Mouse (Mus musculus): Measurements from ENCODE around the gene Zfr2.

Zfr2 gene

DNA sequence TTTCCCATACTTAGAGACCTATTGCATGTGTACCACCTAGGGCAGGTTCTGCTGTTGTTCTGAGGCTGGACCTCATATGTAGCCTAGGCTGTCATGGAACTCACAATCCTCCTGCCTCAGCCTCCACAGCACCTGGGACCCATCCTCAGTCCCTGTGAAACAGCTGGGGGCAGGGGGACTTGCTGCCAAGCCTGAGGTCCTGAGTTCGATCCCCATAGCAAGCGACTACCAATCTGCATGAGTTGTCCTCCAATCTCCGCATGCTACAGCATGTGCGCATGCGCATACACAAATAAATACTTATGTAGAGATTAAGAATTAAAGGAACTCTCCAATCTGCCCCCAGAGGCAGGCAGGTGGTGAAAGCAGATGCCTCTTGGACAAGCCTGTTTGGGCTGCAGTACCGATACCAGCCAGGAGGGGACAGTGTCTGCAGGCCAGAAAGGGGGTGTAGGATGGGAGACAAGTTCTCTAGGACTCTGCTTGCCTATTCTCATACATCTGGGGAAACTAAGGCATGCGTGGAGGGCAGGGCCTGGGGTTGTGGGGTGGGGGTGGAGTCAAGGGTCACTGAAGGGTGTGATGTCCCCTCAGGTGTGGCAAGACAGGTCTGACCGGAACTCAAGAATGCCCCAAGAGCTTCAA is 54.7 kb downstream of the Zfr2 start:
- DNase-seq (ENCODE audit: low spot score), result peak; percentile 69

DNA sequence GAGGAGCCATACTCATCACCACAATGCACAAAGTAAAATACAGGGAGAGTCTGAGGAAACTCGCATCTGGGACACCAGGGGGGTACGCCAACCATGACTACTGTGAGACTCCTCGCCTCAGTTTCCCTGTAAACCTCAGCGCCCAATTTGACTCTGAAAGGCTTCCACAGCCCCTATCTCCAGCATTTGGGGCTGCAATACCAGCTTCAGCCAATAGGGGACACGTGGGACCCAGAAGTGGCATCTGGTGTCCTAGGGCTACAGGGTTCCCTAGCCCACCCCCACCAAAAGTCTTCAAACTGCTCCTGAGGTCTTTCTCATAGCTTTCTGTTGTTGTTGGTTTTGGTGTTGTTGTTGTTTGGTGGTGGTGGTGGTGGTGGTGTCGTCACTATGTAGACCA is 55.6 kb downstream of the Zfr2 start:
- DNase-seq (ENCODE audit: low spot score), result peak; percentile 67

DNA sequence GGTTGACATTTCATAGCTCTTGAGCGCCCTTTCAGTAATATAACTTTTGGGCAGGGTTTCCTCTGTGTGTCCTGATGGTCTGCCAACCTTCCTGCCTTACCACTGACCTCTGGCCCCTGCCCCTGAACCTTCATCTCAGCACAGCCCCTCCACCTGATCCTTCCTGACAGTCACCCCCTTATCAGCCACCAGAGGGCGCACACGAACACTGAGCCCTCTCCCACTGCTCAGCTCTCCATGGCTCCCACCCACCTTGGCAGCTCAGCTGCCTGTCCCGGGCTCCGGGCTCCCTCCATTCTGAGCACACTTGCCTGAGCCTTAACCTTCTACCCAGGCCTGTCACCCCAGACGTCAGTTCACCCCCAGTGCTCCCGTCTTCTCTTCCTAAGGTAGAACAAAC is 56.3 kb downstream of the Zfr2 start:
- peak; percentile 88 for DNase-seq (ENCODE audit: low spot score)

DNA sequence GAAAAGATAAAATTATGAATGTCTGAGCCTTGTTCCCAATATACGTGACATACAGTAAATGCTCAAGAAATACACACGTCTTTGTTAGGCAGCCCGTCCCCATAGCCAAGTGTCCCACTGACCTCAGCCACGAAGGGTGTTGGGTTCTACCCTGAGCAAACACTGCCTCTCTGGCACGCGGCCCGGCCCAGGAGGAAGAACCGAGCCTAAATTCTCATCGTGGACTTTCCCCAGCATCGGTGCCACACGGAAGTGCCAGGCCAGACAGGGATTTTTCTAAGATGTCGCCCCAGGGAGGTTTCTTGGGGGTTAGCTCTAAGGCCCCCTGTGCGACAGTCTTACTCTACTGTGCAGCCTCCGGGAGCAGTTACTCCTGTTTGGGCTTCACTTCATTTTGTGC is 56.9 kb downstream of the Zfr2 start:
- no peak for DNase-seq (ENCODE audit: low spot score)

DNA sequence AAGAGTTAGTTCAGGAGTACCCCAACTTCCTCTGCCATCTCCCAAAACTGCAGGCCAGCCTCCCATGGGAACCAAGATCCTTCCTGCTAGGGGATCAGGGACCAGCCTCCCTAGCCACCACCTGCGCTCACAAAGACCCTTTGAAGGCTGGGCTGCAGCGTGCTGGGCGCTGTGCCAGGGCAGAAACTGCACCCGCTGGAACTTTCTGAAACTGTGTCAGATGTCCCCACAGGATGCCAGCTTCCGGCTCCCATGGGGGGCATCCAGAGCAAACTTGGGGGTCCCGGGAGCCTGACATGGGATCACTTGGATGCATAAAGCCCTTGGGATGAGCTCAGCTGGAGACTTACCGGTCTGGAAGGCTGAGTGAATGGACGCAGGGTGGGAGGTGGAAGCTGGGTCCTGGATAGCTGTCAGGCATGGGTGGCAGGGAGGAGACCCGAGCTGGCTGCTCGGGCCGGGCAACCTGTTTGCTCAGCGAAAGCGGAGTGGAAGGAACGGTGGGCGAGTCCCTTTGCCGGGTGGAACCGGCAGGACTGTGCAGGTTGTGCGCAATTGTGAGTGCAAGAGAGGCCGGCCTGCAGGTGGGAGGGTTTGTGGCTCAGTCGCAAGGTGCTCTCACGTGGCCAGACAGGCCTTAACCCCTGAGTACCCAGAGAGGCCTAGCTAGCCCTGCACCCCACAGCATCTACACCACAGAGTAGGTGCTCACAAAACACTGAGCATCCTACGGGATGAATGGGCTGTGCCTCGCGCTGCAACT is 57.9 kb downstream of the Zfr2 start:
- no peak for DNase-seq (ENCODE audit: low spot score)

DNA sequence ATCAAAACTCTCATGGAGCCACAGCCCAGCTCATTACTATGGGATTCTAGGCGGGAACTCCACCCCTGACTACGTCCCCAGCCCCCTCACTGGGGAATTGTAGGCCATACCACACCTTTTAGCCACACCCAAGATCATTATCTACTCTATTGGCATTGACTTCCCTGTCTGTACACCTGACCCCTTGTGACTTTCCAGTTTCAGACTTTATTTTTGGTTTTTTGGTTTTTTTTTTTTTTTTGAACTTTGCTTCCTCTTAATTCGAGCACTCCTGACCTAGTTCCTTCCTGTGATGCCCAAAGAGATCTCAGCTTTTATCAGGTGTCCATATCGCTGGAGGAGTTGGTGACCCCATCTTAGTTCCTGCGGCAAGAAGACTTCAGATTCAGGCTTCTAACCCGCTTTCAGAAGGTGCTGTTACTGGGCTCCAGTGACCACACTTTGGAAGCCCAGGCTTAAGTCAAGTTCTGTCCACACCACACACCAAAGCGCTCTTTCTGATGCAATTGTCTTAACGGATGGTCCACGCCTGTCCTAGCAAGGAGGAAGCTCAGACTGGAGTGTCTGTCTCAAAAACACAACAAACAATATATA is 58.7 kb downstream of the Zfr2 start, which contains the start of gene Tjp3:
Gene Tjp3, minus strand, starts transcription at position 71 of the 594 bp plus-strand sequence.
- no peak for DNase-seq (ENCODE audit: low spot score)

DNA sequence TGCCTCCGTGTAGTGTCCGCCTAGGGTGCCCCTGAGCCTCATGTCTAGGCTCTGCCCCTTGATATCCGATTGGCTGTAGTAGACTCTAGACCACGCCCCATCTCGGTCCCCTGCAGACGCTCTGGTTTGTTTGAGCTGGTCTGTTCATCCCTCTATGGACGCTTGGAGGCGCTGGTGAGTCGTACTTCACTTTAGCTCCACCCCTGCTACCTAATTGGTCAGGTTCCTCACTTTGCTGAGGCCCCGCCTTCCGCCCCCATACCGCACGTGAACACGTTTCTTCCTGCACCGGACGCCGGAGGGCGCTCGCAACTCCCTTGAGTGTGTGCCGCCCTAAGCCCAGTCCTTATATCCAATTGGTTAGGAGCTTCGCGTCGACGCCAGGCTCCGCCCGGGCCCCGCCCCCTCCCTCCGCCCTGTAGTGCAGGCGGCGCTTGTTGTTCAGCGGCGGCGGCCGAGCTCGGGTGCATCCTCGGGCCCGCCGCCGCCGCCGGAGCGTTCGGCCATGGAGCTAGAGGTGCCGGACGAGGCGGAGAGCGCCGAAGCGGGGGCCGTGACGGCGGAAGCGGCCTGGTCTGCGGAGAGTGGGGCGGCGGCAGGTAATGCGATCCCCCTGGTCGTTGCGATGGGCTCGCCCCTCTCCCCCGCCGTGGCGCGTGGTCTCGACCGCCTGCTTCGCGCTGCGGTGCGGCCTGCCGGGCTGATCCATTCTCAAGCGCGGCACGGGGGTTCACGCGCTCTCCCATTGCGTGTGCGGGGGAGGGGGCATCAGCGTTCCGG is 59.8 kb downstream of the Zfr2 start, which contains the start of gene Pip5k1c:
Gene Pip5k1c, plus strand, starts transcription at position 410 of the 780 bp plus-strand sequence.
- DNase-seq (ENCODE audit: low spot score), result peak; percentile 100

DNA sequence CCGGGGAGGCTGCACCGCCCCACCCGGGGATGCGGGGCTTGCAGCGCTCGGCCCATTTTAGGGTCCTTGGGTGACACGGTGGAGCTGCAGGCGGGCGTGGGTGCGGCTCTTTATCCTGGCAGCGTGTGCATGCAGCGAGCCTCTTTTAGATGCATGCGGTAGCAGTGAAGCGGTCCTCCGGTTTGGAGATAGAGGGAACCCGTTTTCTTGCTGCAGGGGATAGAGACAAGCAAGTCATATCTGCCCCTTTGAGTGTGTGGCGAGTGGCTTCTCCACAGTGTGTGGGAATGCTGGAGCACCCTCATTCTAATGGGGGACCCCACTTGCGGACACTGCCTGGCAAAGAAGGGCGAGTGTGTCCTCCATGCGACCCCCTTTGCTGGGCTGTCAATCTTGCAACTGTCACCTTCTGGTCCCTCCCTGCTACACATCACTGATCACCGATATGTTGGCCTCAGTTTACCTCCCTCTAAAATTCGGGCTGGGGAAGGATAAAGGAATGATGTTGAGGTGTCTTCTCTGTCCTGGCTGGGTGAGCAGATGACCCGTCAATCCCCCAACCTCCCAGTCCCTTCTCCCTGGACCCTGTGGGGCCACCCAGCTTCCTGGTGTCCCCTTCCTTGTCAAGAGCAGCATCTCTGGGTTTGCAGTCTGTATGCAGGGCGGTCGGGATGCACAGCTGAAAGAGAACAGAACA is 60.5 kb downstream of the Zfr2 start:
- no peak for DNase-seq (ENCODE audit: low spot score)

DNA sequence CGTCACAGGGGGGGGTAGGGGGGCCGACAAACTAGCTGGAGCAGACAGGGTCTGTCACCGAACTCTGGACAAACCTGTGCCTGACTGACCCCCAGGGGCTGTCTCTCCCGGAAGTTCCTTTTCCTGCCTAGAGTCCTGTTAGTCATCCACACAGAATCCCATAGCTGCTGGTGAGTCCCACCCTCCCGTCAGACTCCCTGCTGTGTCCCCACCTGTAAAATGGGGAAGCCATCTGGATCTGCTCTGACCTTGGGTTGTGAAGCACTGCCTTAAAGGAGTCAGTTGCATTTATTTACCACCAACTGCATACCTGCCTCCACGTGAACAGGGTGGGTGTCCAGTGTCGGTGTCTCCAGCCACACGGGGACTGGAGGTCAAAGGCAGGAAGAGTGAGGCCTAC is 61.5 kb downstream of the Zfr2 start:
- DNase-seq (ENCODE audit: low spot score), result no peak

DNA sequence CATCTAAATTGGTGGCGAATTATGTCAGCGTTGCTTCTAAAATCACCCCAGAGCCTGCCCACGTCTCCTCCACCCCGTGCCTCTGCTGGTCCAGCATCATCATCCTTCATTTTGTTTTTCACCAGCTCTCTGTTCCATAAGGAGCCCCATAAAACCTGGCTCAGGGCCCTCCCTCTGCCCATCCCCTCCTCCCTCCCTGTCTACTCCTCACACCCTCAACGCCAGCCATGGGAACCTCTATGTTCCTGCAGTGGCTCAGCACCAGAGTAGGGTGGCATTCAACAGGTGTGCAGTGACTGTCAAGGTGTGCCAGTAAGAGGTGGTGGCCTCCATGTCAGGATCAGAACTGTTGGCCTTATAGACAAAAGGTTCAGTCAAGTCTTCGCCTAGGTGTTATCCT is 62.2 kb downstream of the Zfr2 start:
- no peak for DNase-seq (ENCODE audit: low spot score)

DNA sequence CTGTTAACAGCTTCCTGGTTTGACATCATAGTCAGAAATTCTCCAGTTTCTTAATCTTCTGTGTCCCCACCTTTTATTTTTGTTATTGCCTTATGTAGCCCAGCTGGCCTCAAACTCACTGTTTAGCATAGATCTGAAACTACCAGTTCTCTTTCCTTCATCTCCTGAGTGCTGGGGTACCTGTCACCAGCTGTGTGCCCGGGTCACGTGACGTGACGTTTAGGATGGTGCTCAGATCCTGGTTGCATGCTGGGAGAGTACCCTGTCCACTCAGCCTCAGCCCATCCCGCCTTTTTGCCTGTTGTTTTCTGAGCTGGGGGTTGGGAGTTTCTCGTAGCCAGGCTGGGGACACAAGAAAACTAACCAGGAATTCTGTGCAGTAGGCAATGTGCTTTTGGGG is 64.3 kb downstream of the Zfr2 start:
- DNase-seq (ENCODE audit: low spot score), result no peak

DNA sequence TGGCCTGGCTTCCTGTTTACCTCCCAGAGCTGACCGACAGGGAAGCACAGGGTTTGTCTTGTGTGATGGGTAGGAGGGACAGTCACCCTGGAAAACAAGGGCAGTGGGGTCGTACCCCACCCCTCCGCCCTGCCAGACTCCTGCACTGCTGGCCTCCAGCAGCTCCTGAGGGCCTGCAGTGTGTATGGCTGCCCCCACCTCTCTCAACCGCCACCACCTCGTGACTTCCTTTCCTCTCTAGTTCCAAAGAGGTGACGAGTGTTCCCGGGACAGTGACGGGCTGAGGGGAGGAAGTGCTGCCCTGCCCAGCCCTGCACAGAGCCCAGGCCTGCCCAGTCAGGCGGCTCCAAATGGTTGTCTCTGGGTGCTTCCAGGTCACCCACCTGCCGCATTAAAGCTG is 64.9 kb downstream of the Zfr2 start:
- no peak for DNase-seq (ENCODE audit: low spot score)

DNA sequence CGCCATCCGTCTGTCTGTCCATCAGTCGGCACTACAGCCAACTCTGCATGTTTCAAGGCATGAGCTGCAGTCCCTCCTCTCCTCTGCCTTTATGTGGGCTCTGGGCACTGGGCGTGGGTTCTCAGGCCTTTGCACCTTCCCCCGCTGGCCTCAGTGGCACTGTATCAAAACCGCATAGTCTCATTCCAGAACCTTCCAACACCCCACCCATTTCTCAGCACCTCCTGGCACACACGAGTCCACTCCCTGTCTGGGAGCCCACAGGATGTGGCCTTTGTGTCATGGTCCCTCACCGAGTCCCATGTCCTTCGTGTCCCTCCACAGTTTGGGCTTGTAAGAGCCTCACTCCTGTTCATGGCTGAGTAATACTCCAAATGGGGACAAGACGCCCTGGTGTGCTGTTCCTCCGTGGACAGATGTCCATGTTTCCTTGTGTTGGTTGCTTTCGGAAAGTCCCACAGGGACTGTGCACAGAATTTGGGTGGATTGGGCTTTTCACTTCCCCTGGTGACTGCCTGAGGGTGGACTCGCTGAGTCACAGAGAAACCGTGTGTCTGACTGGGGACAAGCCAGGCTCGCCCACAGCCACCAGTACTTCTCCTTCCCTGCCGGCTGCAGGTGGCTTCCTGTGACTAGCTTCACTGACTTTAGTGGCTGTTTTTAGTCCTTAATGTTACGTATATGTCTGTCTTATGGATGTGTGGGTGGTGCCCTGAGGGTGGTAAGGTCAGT is 65.6 kb downstream of the Zfr2 start:
- DNase-seq (ENCODE audit: low spot score), result no peak

DNA sequence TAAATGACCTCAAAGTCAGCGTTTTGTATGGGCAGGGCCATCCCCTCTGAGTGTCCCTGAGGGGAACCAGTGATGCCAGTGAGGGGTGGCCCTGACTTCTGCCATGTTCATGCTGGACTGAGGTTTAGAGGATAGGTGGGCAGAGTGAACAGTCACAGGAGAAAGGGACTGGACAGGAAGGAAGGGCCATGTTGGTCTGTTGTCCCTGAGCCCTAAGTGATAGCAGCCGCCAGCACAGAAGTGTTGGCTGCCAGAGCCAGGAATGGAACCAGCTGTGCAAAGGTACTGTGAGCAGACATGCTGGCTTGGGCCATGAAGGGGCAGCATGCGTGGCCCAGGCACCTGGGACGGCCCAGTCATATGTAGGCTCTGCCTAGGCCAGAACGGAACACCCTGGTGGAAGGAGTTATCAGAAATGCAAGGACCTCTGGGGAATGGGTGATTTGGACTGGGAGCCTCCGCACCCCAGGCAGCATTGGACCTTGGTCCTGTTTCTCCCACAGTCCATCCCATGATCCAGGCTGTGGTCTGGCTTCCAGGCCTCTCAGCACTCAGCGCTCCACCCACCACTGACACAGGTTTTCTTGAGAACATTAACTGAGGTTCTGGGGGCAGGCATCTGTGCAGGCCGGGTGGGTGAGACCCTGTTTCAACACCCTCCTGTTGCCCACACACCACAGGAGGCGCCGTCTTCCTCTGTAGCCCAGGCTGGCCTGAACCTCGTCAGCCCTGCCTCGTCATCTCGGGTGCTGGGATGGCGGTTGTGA is 66.8 kb downstream of the Zfr2 start:
- no peak for DNase-seq (ENCODE audit: low spot score)

DNA sequence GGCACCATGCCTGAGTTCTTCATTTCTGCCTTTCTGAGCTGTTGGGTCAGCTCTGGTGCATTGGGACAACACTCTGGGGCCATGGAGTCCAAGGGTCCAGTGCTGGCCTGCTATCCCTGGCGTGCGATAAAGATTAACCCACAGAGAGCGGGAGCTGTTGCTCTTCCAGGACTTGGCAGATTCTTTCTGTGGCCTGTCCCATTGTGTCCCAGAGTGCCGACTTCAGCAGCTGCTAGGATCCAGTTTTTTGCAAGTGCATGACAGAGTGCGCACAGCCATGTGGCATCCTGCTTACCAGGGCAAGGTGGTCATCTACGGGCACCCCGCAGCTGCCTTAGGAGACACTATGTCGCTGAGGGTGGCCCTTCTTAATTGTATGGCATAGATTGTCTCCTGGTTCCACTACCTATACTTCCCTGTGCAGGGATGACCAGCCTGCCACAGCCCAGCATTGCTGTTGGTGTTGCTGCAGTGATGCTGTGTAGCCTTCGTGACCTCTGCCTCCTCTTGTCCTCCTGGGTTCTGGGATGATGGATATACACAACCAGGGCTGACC is 67.5 kb downstream of the Zfr2 start:
- DNase-seq (ENCODE audit: low spot score), result no peak

DNA sequence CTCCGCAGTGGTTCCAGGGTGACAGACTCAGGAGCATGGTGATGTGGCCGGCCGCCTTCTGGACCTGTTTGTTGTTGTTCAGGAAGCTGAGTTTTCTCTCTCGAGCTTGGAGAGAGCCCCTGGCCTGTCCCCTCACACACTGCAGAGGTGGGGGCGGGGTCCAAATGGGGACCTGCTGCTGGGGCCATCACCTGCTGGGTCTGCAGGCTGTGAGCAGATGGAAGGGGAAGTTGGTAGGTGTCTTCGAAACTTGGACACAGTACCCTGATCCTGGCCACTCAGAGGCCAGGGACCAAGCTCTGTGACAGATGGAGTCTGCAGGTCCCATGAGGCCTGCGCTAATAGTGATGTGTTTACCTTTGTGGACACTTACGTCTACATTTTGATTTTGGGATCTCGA is 68.4 kb downstream of the Zfr2 start:
- DNase-seq (ENCODE audit: low spot score), result no peak
